In the genomic region with DNA sequence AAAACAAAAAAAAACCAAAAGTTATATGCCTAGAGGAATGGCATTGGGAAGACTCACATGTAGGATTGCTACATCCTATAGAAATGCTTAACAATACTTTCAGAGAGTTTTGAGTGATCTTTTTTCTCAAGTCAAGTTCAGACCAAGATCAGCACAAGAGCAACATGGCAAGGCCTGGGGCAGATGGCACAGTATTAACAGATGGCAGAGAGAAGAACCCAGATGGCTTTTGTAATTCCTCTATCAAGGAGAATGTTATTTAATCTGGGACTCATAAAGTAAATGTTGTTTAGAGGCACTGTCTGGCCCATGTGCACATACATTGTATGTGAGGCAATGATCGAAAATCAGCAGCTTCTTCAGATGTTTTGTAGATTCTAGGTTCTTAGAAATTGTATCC, we compare ENCODE assay signal across 19 mouse cellular contexts.
DNase-seq lines count a peak whose midpoint lies in the region.
"Had no signal": no experiment of that assay in that cellular context is flagged by ENCODE, and none has a peak within 500 bp of the region (broad histone marks: within the 10 kb centered on the region; RNA-seq: fewer than 3 reads in every experiment).

No protein-coding gene starts in this region.

- DNase-seq in embryo, embryonic 10 days (ENCODE audit: low spot score) = peak; percentile 1
- DNase-seq in embryo, embryonic 11 days = no peak
- peak; percentile 64 for DNase-seq in cerebellum, adult 11 months
- peak; percentile 90 for DNase-seq in cerebellum, adult 9-10 months
- peak; percentile 71 to 80 for DNase-seq in cerebellum, postnatal 36 days
- no peak for DNase-seq in kidney, adult 8-10 months
- DNase-seq in kidney, adult 9 months = no peak
- DNase-seq: adrenal gland, postnatal 10 days; gastrocnemius, postnatal 10 days; heart, postnatal 14 days; kidney, adult 2 months; kidney, postnatal 10 days; liver; lung, embryonic 14.5 days; lung, postnatal 14 days; midbrain, embryonic 14.5 days; spleen, adult 18-20 months; thymus, adult 18-20 months; thymus, postnatal 25 days had no signal

Comparison
In these comparisons a context has a peak if more than half of its experiments do, and no peak if none do; other contexts are left out.
1. DNase-seq: peak in embryo, embryonic 10 days (single experiment), cerebellum, adult 11 months (single experiment), cerebellum, adult 9-10 months (single experiment) and cerebellum, postnatal 36 days (2 of 2); none in embryo, embryonic 11 days (single experiment), kidney, adult 8-10 months (0 of 2) and kidney, adult 9 months (single experiment).